Mouse (Mus musculus): ENCODE results near the gene Hoxc13. TPM values are rescaled to one million over a fixed set of nuclear protein-coding genes. Genes with fewer than 3 reads are reported as not detected.

Hoxc13 gene
- total RNA-seq, 1 experiment from 2014 or later = not detected

DNA sequence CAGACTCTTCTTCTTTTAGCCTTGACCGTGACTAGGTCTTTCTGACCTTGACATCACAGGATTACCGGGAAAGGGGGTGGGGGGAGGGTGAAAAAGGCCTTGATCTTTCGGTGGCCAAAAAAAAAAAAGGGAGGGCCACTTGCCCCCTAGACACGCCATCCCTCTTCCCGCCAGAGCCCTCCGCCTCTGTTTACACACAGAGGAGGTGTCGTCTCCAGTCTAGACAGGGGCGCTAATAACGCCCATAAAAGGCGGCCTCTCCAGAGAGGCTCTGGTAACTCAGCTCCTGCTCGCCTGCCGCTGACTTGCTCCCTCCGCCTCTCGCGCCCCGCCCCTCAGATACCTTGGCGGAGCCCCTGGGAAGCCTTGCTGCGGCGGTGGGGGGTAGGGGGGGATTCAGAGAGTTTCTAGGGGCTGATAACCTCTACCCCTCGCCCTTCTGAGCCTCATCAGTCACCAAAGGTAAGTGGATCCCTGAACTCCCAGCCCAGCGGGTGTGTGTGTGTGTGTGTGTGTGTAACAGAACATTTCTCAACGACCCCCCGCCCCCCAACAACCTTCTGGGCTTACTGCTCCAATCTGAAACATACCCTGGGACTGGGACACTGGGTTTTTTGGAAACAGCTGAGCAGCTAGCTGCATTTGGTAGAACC lies 10.9 kb downstream of the Hoxc13 start:
- no peak for ATAC-seq (replicated peaks in 1 of 2; ENCODE audit: insufficient read depth in 1 of 2, low FRiP score in 2 of 2, low TSS enrichment in 1 of 2, low read depth in 1 of 2, poor library complexity in 2 of 2, severe bottlenecking in 2 of 2)

DNA sequence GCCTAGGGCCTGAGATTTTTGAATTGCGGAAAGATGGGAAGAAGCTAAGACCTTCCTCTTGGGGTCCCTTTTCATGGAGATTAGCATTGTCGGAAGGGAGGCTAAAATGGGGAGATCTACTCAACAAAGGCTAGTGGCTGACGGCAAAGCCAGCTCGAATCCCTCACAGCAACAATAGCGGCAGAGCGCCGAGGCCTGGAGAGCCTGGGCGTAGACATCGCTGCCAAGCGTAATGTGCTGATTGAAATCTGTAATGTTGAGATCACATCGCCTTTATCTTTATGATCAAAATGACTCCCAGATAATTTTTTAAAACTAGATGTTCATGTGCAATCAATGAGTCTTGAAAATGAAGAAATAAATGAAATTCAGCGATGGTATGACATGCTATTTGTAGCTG lies 13.5 kb downstream of the Hoxc13 start:
- no peak for ATAC-seq (replicated peaks in 1 of 2; ENCODE audit: insufficient read depth in 1 of 2, low FRiP score in 2 of 2, low TSS enrichment in 1 of 2, low read depth in 1 of 2, poor library complexity in 2 of 2, severe bottlenecking in 2 of 2)

DNA sequence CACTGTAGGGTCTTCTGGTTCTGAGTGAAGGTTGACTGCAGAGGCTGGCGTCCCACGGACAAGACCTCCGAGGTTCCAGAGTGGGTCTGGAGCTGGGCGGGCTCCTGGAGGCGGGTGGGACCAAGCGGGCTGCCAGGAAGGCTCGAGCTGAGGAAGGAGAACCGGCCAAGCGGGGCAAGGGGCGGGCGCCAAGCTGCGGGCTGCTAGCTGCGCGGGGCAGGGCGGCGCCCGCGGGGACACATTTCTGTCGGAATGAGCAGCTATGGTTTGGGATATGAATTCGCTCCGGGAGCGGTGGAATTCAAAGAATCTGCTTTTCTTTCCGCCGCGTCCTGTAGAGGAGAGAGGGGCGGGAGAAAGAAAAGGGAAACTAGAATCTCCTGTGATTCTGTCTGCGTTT lies 14.0 kb downstream of the Hoxc13 start:
- no peak for ATAC-seq (replicated peaks in 1 of 2; ENCODE audit: insufficient read depth in 1 of 2, low FRiP score in 2 of 2, low TSS enrichment in 1 of 2, low read depth in 1 of 2, poor library complexity in 2 of 2, severe bottlenecking in 2 of 2)

DNA sequence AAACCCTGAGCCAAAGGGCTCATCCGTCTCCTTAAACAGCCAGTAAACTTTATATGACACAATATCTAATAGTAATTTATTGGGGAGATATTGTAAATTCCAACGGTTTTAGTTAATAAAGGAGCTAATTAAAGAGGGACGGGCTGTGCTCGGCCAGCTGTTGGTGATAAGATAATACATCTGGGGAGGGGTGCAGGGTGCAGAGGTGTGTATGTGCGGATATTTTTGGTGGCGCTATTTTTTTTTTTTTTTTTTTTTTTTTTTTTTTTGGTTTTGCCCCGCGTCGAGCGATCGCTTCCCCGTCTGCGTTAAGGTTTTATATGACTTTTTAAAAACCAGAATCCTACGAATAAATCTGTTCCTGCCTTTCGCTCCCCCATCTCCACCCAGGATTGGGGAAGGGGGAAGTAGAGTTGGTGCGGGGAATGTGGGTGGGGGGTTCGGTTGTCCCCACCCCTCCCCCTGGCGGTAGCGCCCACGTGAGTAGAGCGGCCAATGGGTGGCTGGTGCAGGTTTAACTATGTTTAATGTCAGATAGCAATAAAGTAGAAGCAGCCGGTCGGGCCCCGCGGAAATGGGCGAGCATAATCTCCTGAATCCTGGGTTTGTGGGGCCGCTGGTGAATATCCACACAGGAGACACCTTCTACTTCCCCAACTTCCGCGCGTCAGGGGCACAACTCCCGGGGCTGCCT lies 15.5 kb downstream of the Hoxc13 start, which contains the start of gene Hoxc12:
Gene Hoxc12, plus strand, starts transcription at position 479 of the 694 bp plus-strand sequence.
- ATAC-seq (replicated peaks in 1 of 2; ENCODE audit: insufficient read depth in 1 of 2, low FRiP score in 2 of 2, low TSS enrichment in 1 of 2, low read depth in 1 of 2, poor library complexity in 2 of 2, severe bottlenecking in 2 of 2) = no peak

DNA sequence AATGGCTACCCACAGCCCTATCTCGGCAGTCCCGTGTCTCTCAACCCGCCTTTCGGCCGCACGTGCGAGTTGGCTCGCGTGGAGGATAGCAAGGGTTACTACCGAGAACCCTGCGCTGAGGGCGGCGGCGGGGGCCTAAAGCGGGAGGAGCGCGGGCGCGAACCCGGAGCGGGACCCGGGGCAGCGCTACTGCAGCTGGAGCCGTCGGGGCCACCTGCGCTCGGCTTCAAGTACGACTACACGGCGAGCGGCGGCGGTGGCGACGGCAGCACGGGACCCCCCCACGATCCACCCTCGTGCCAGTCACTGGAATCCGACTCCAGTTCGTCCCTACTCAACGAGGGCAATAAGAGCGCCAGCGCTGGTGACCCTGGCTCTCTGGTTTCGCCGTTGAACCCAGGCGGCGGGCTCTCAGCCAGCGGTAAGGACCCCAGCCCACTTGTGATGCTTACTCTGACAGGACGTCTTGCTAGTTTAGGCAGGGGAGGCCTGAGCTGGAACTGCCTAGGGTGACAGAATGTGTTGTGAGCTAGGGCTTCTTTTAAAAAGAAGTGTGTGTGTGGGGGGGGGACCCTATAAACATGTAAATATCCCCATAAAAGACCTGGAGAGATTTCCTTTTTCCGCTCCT lies 16.2 kb downstream of the Hoxc13 start:
- no peak for ATAC-seq (replicated peaks in 1 of 2; ENCODE audit: insufficient read depth in 1 of 2, low FRiP score in 2 of 2, low TSS enrichment in 1 of 2, low read depth in 1 of 2, poor library complexity in 2 of 2, severe bottlenecking in 2 of 2)

DNA sequence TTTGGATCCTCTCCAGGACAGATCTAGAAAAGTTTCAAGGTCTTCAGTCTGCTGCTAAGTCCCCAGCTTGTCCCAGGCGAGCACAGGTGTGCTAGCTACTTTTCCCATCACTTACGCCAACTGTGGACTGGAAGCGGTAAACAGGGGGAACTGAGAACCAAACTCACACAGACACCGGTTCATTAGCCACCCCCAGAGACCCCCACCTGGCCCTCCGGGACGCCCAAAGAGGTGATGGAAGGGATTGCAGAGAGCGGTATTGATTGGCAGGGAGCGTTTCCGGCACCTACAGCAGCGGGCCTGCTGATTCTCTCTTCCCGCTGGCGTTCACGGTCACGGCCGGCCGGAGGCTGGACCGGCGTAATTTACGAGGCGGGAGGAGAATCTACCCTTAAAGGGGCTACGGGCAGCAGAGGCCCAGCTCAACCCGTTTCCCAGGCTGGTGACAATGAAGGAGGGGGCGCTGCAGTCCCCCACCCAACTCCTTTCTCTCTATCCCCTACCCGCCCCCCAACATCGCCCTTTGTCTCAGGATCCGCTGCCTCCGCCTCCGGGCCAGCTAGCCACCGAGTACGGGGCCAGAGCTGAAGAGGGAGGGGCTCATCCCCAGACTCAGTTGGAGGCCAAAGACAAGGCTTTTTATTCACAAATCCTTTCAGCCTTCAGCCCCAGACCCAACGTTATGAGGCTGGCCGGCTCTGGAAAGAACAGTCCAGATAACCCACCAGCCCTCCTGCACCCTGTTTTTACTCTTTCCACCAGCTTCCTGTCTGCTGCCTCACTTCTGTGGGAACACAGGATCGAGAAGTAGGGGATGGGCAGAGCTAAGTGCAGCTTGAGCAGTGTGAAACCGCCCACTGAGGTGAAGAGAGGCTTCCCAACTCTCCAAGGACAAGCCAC lies 18.6 kb downstream of the Hoxc13 start:
- no peak for ATAC-seq (replicated peaks in 1 of 2; ENCODE audit: insufficient read depth in 1 of 2, low FRiP score in 2 of 2, low TSS enrichment in 1 of 2, low read depth in 1 of 2, poor library complexity in 2 of 2, severe bottlenecking in 2 of 2)

DNA sequence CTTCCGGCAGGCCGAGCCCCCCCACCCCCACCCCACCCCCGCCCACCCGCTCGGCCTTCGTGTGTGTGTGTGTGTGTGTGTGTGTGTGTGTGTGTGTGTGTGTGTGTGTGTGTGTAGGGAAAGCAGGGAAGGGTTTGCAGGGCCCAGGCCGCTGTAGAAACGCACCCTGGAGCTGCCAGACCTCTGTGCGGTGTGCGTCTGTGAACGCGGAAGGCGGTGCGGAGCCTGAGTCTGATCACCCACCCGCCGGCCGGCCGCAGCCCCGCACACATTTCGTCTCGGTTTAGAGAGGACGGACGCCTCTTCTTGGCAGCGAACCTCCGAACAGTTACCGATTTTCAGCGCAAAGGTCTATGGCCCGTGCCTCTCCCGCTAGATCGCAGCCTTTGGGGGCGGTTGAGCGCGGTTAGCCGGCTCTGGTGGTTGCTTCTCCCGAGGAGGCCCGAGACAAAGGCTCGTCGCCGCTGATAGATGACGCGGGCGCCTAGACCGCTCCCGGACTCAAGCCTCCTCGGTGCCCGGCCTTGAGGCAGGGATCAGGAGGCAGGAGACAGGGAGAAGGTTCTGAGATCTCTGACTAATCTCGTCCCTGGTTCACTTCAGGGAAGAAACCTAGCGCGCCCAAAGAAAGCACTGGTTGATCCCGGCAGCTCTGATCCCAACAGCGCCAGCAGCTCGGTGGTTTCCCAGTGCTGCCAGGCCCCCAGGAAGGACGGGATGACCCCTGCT lies 22.0 kb downstream of the Hoxc13 start:
- ATAC-seq (replicated peaks in 1 of 2; ENCODE audit: insufficient read depth in 1 of 2, low FRiP score in 2 of 2, low TSS enrichment in 1 of 2, low read depth in 1 of 2, poor library complexity in 2 of 2, severe bottlenecking in 2 of 2) = no peak; a peak in 1 of 4 replicates

GRCm38 (mm10) chr15:102943468-102943813 lies 22.5 kb downstream of the Hoxc13 start:
- no peak for ATAC-seq (replicated peaks in 1 of 2; ENCODE audit: insufficient read depth in 1 of 2, low FRiP score in 2 of 2, low TSS enrichment in 1 of 2, low read depth in 1 of 2, poor library complexity in 2 of 2, severe bottlenecking in 2 of 2)

- ATAC-seq (replicated peaks in 1 of 2; ENCODE audit: insufficient read depth in 1 of 2, low FRiP score in 2 of 2, low TSS enrichment in 1 of 2, low read depth in 1 of 2, poor library complexity in 2 of 2, severe bottlenecking in 2 of 2) = no peak
Observed at GRCm38 (mm10) chr15:102945185-102946077, 24.5 kb downstream of the Hoxc13 start.

DNA sequence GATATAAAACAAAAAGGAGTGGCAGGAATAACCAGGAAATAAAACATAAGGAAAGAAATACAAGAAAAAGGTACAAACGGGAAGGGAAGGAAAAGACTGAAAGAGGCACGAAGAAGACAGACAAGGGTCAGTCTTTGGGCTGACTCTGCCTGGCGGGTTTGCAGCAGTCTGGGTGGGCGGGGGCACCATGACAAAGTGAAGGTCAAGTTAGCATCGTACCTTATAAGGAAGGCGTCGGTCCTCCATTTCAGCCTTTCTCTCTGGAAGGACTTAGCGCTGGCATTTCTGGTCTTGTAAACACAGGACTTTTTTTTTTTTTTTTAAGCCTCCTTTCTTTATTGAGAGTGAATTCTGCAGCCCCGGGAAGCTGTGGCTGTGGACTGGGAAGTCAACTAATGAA lies 26.4 kb downstream of the Hoxc13 start:
- no peak for ATAC-seq (replicated peaks in 1 of 2; ENCODE audit: insufficient read depth in 1 of 2, low FRiP score in 2 of 2, low TSS enrichment in 1 of 2, low read depth in 1 of 2, poor library complexity in 2 of 2, severe bottlenecking in 2 of 2)

DNA sequence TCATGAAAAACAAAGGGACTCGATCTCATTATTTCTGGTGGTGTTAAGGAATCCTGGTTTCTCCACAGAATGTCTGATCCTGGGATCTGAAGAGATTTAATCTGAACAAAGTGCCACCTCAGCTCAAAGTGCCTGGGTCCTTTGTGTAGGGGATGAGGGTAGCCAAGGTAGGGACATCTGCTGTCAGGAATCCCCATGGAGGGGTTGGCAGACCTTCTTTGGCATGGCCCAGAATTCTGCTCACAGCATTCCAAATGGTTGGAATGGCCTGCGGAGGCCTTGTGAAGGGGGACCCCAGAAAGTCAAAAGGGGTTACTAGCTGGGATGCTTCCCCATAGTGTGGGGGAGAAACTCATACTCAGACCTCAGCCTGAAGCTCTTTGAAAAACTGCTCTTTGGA lies 27.9 kb downstream of the Hoxc13 start:
- ATAC-seq (replicated peaks in 1 of 2; ENCODE audit: insufficient read depth in 1 of 2, low FRiP score in 2 of 2, low TSS enrichment in 1 of 2, low read depth in 1 of 2, poor library complexity in 2 of 2, severe bottlenecking in 2 of 2) = no peak

- ATAC-seq (replicated peaks in 1 of 2; ENCODE audit: insufficient read depth in 1 of 2, low FRiP score in 2 of 2, low TSS enrichment in 1 of 2, low read depth in 1 of 2, poor library complexity in 2 of 2, severe bottlenecking in 2 of 2) = no peak
Observed at GRCm38 (mm10) chr15:102949696-102950095, 28.8 kb downstream of the Hoxc13 start.

DNA sequence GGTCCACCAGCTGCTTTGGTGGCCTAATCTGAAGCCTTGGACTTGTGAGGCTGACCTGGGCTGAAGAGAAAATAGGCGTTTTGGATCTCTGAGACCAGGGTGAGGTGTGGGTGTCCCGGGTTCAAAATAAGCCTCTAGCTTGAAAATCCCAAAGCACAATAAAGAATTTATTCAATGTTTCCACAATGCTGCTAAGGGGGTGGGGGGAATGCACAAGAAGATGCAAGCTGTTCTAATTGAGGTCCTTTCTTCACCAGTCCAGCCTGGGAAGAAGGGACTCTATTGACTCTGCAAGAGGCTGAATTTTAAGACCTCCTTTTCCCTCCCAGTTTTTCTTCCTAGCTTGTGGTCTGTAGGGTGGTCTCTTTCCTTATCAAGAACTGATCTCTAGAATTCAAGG lies 30.0 kb downstream of the Hoxc13 start:
- no peak for ATAC-seq (replicated peaks in 1 of 2; ENCODE audit: insufficient read depth in 1 of 2, low FRiP score in 2 of 2, low TSS enrichment in 1 of 2, low read depth in 1 of 2, poor library complexity in 2 of 2, severe bottlenecking in 2 of 2)

DNA sequence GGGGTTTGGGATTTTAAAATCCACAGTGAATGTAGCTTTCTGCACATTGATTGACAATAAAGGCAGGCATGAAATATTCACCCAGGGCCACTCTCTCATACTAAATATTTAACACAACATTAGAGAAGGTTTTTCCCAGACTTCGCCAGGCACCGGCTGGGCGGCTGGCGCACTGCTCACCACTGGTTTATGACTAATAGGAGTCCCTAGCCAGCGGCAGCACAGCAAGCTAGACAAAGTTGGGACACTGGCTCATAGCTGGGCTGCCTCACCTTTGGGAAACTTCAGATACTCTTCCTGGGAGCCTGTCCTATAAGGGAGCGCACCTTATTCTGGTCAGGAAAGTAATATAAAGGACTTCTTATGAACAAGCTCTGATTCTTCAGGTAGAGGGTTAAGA lies 32.7 kb downstream of the Hoxc13 start:
- no peak for ATAC-seq (replicated peaks in 1 of 2; ENCODE audit: insufficient read depth in 1 of 2, low FRiP score in 2 of 2, low TSS enrichment in 1 of 2, low read depth in 1 of 2, poor library complexity in 2 of 2, severe bottlenecking in 2 of 2)

- ATAC-seq (replicated peaks in 1 of 2; ENCODE audit: insufficient read depth in 1 of 2, low FRiP score in 2 of 2, low TSS enrichment in 1 of 2, low read depth in 1 of 2, poor library complexity in 2 of 2, severe bottlenecking in 2 of 2) = no peak
Observed at GRCm38 (mm10) chr15:102954192-102955006, 33.5 kb downstream of the Hoxc13 start, which contains the start of gene Hoxc11. Gene Hoxc11 (plus strand): TSS chr15:102954427.

GRCm38 (mm10) chr15:102955007-102955382 lies 34.1 kb downstream of the Hoxc13 start:
- ATAC-seq (replicated peaks in 1 of 2; ENCODE audit: insufficient read depth in 1 of 2, low FRiP score in 2 of 2, low TSS enrichment in 1 of 2, low read depth in 1 of 2, poor library complexity in 2 of 2, severe bottlenecking in 2 of 2) = no peak
